Mouse (Mus musculus): Measurements from ENCODE around the gene Med10.

DNA sequence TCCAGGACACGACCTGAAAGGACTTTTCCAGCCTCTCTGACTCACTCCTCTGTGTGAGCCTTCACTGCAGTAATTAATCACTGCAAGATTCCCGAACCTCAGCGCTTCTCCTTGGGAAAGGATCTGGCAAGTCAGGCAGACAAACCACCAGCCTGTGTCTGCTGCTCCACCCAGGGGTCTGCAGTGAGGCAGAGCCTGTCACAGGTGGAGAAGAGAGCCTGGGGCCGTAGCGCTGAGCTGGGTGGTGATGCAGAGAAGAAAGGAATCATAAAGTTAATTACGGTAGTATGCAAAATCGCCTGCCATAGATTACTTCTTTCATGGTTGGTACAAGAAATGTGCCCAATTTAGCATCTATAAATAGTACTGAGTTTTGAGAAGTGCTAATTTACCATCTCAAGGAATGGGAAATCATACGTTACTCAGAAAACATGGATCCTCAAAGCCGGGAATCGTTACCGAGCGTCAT lies 9.6 kb upstream of the Med10 start:
- no peak for TF ChIP-seq CTCF (IDR thresholded peaks at IDR 0.05; ENCODE audit: low read depth)
- TF ChIP-seq EP300 (IDR thresholded peaks at IDR 0.05; ENCODE audit: low read depth), result no peak
